ENCODE assay signal across 11 mouse cellular contexts in the genomic region with DNA sequence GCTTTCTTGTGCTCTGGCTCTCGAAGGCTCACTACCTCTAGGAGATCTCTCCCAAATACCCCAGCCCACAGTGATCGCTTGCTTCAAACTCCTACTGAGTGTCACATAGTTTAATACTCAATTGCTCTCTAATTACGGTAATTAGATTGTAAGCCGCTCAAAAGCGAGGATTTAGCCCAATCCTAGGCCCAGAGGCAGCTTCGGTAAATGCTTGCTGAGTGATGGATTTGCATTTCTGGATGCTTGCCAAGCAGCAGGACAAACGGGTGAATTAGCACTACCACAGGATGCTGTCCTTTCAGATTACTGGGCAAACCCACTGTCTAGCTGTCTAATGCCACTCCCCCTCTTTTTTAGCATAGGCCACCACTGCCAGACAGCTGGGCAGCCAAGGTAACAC. TPM values are rescaled to one million over a fixed set of nuclear protein-coding genes. Genes with fewer than 3 reads are reported as not detected.
DNase-seq lines count a peak whose midpoint lies in the region; ATAC-seq and TF ChIP-seq lines count a peak whose summit lies in the region.
"Had no signal": no experiment of that assay in that cellular context is flagged by ENCODE, and none has a peak within 500 bp of the region (broad histone marks: within the 10 kb centered on the region; RNA-seq: fewer than 3 reads in every experiment).

No protein-coding gene starts in this region.

- 48% methylated on average over 7 of the region's 7 CpGs for WGBS in limb, embryonic 11.5 days
- WGBS in limb, embryonic 10.5 days: 58% methylated on average over 7 of the region's 7 CpGs
- 35% methylated on average over 7 of the region's 7 CpGs for WGBS in embryonic facial prominence, embryonic 12.5 days
- 28% methylated on average over 7 of the region's 7 CpGs for WGBS in hindbrain, embryonic 14.5 days
- 12% methylated on average over 7 of the region's 7 CpGs for WGBS in neural tube, embryonic 14.5 days
- WGBS in heart, adult 2 months: 54% methylated on average over 7 of the region's 7 CpGs
- 61% methylated on average over 7 of the region's 7 CpGs for WGBS in liver, postnatal 0 days (ENCODE audit: insufficient replicate concordance)

- no peaks in the 10 kb centered on the region for H3K36me3 ChIP-seq in limb, embryonic 11.5 days (ENCODE audit: control insufficient read depth, insufficient read depth, low read length)
- H3K36me3 ChIP-seq in limb, embryonic 10.5 days: no peaks in the 10 kb centered on the region
- no peaks in the 10 kb centered on the region for H3K36me3 ChIP-seq in embryonic facial prominence, embryonic 12.5 days
- no peaks in the 10 kb centered on the region for H3K36me3 ChIP-seq in hindbrain, embryonic 14.5 days (replicated peaks; ENCODE audit: control insufficient read depth, insufficient read depth)
- no peaks in the 10 kb centered on the region for H3K36me3 ChIP-seq in neural tube, embryonic 14.5 days (ENCODE audit: control insufficient read depth, insufficient read depth, low read length)
- H3K36me3 ChIP-seq in heart, adult 2 months (ENCODE audit: control insufficient read depth, insufficient read depth, low read length): no peaks in the 10 kb centered on the region
- no peaks in the 10 kb centered on the region for H3K36me3 ChIP-seq in liver, postnatal 0 days (replicated peaks; ENCODE audit: insufficient read depth, low read length)

- H3K27me3 ChIP-seq in limb, embryonic 11.5 days (ENCODE audit: control insufficient read depth, insufficient read depth, low read length): no peaks in the 10 kb centered on the region
- no peaks in the 10 kb centered on the region; the same call in 1 of the 2 replicates for H3K27me3 ChIP-seq in limb, embryonic 10.5 days (ENCODE audit: low read depth, poor library complexity, severe bottlenecking)
- H3K27me3 ChIP-seq in embryonic facial prominence, embryonic 12.5 days: no peaks in the 10 kb centered on the region
- H3K27me3 ChIP-seq in hindbrain, embryonic 14.5 days (ENCODE audit: control insufficient read depth, insufficient read depth, low read length): no peaks in the 10 kb centered on the region
- H3K27me3 ChIP-seq in neural tube, embryonic 14.5 days (ENCODE audit: control insufficient read depth, insufficient read depth, low read length): no peaks in the 10 kb centered on the region
- no peaks in the 10 kb centered on the region for H3K27me3 ChIP-seq in heart, adult 2 months (ENCODE audit: control insufficient read depth, insufficient read depth, low read length)
- no peaks in the 10 kb centered on the region for H3K27me3 ChIP-seq in liver, postnatal 0 days (ENCODE audit: insufficient read depth, low read length)

- TF ChIP-seq EP300 in heart, adult 2 months (IDR thresholded peaks at IDR 0.05; ENCODE audit: insufficient read depth, low read depth, low read length): no peak
- no peak for TF ChIP-seq EP300 in liver, postnatal 0 days (IDR thresholded peaks at IDR 0.05; ENCODE audit: low read depth)

- no peak overlapping the region for H3K27ac ChIP-seq in limb, embryonic 11.5 days (replicated peaks; ENCODE audit: low read depth, low read length)
- no peak overlapping the region for H3K27ac ChIP-seq in limb, embryonic 10.5 days
- H3K27ac ChIP-seq in embryonic facial prominence, embryonic 12.5 days: no peak overlapping the region
- no peak overlapping the region for H3K27ac ChIP-seq in hindbrain, embryonic 14.5 days
- H3K27ac ChIP-seq in neural tube, embryonic 14.5 days (ENCODE audit: low read depth, low read length): no peak overlapping the region
- H3K27ac ChIP-seq in heart, adult 2 months: no peak overlapping the region
- no peak overlapping the region for H3K27ac ChIP-seq in liver, postnatal 0 days (ENCODE audit: low read depth)
- H3K27ac ChIP-seq: left cerebral cortex, adult 2 months had no signal

- no peak overlapping the region for H3K4me3 ChIP-seq in limb, embryonic 11.5 days (ENCODE audit: low read depth, low read length)
- no peak overlapping the region for H3K4me3 ChIP-seq in limb, embryonic 10.5 days
- H3K4me3 ChIP-seq in embryonic facial prominence, embryonic 12.5 days: no peak overlapping the region
- H3K4me3 ChIP-seq in hindbrain, embryonic 14.5 days (replicated peaks; ENCODE audit: low read length): no peak overlapping the region
- no peak overlapping the region for H3K4me3 ChIP-seq in neural tube, embryonic 14.5 days (ENCODE audit: low read depth, low read length)
- H3K4me3 ChIP-seq in heart, adult 2 months: no peak overlapping the region
- no peak overlapping the region for H3K4me3 ChIP-seq in liver, postnatal 0 days (ENCODE audit: low read depth, low read length)
- H3K4me3 ChIP-seq: left cerebral cortex, adult 2 months had no signal

- TF ChIP-seq CTCF in heart, adult 2 months (IDR thresholded peaks at IDR 0.05): no peak
- no peak for TF ChIP-seq CTCF in liver, postnatal 0 days (IDR thresholded peaks at IDR 0.05; ENCODE audit: low read depth)

- DNase-seq in limb, embryonic 11.5 days (ENCODE audit: low spot score): peak; percentile 21
- DNase-seq in limb, embryonic 10.5 days (ENCODE audit: low spot score): no peak
- peak; percentile 63 for DNase-seq in hindbrain, embryonic 14.5 days (ENCODE audit: low spot score)
- no peak for DNase-seq in ovary, postnatal 14 days (ENCODE audit: low spot score)
- DNase-seq in heart, adult 2 months: no peak
- DNase-seq in liver, postnatal 0 days: no peak
- DNase-seq: adrenal gland, postnatal 14 days; cerebellum, adult 9-10 months had no signal

- intact Hi-C loops in heart, adult 2 months (cut with DNase I): loop anchor here (10.0 kb wide), 2 partner anchors 515 to 825 kb away; no protein-coding TSS in a partner anchor

- no peak for TF ChIP-seq POLR2A in heart, adult 2 months (IDR thresholded peaks at IDR 0.05; ENCODE audit: insufficient read depth, low read depth, low read length)

- ATAC-seq in limb, embryonic 11.5 days (ENCODE audit: insufficient number of reproducible peaks, low FRiP score, low TSS enrichment, low read depth): no peak
- ATAC-seq in embryonic facial prominence, embryonic 12.5 days (ENCODE audit: insufficient number of reproducible peaks, insufficient read depth, low FRiP score, low TSS enrichment): peak; percentile 56; the same call in 1 of the 2 replicates
- ATAC-seq in hindbrain, embryonic 14.5 days (ENCODE audit: low FRiP score): peak; percentile 58; the same call in 1 of the 2 replicates
- peak; percentile 54; the same call in 1 of the 2 replicates for ATAC-seq in neural tube, embryonic 14.5 days (ENCODE audit: low read depth)
- no peak for ATAC-seq in liver, postnatal 0 days

- no peak overlapping the region for H3K4me2 ChIP-seq in limb, embryonic 11.5 days (ENCODE audit: low read depth, severe bottlenecking)
- H3K4me2 ChIP-seq in embryonic facial prominence, embryonic 12.5 days (replicated peaks): no peak overlapping the region
- no peak overlapping the region for H3K4me2 ChIP-seq in hindbrain, embryonic 14.5 days (replicated peaks)
- no peak overlapping the region for H3K4me2 ChIP-seq in neural tube, embryonic 14.5 days (ENCODE audit: low read depth, low read length)
- no peak overlapping the region for H3K4me2 ChIP-seq in liver, postnatal 0 days (ENCODE audit: low read depth, low read length)

- no peaks in the 10 kb centered on the region for H3K9me3 ChIP-seq in limb, embryonic 11.5 days (ENCODE audit: control insufficient read depth, low read length)
- no peaks in the 10 kb centered on the region for H3K9me3 ChIP-seq in limb, embryonic 10.5 days (replicated peaks)
- H3K9me3 ChIP-seq in embryonic facial prominence, embryonic 12.5 days: no peaks in the 10 kb centered on the region
- no peaks in the 10 kb centered on the region for H3K9me3 ChIP-seq in hindbrain, embryonic 14.5 days (ENCODE audit: control insufficient read depth, low read length)
- H3K9me3 ChIP-seq in neural tube, embryonic 14.5 days (ENCODE audit: control insufficient read depth, low read length): no peaks in the 10 kb centered on the region
- no peaks in the 10 kb centered on the region for H3K9me3 ChIP-seq in liver, postnatal 0 days (ENCODE audit: low read length)

- no peaks in the 10 kb centered on the region for H3K79me2 ChIP-seq in heart, adult 2 months (replicated peaks; ENCODE audit: control insufficient read depth, insufficient read depth, low read length)

- H3K4me1 ChIP-seq in limb, embryonic 11.5 days (ENCODE audit: control insufficient read depth, insufficient read depth, low read length): no peaks in the 10 kb centered on the region
- H3K4me1 ChIP-seq in limb, embryonic 10.5 days: peaks cover 3% of the 10 kb centered on the region; the same call in 1 of the 2 replicates
- H3K4me1 ChIP-seq in embryonic facial prominence, embryonic 12.5 days: peaks cover 6% of the 10 kb centered on the region; the same call in 1 of the 2 replicates
- 0 out of 2 replicates have a peak, but pooled peaks cover 2% of the 10 kb centered on the region for H3K4me1 ChIP-seq in hindbrain, embryonic 14.5 days (replicated peaks; ENCODE audit: control insufficient read depth, insufficient read depth, low read length)
- peaks cover 7% of the 10 kb centered on the region; the same call in 1 of the 2 replicates for H3K4me1 ChIP-seq in neural tube, embryonic 14.5 days (ENCODE audit: control insufficient read depth, insufficient read depth, low read length)
- H3K4me1 ChIP-seq in heart, adult 2 months (ENCODE audit: control insufficient read depth, insufficient read depth, low read length): no peaks in the 10 kb centered on the region
- peaks cover 5% of the 10 kb centered on the region; the same call in 1 of the 2 replicates for H3K4me1 ChIP-seq in liver, postnatal 0 days (ENCODE audit: insufficient read depth)

- H3K9ac ChIP-seq in limb, embryonic 11.5 days (ENCODE audit: low read length): no peak overlapping the region
- no peak overlapping the region for H3K9ac ChIP-seq in embryonic facial prominence, embryonic 12.5 days
- H3K9ac ChIP-seq in hindbrain, embryonic 14.5 days: no peak overlapping the region
- H3K9ac ChIP-seq in neural tube, embryonic 14.5 days (replicated peaks; ENCODE audit: low read depth, low read length): no peak overlapping the region
- no peak overlapping the region for H3K9ac ChIP-seq in heart, adult 2 months (ENCODE audit: low read depth, low read length)
- no peak overlapping the region for H3K9ac ChIP-seq in liver, postnatal 0 days (replicated peaks)

RNA-seq across cellular contexts. Expression of gene Pex3, which starts 16.9 kb away (rescaled TPM):
- polyA plus RNA-seq in limb, embryonic 11.5 days (2014; fragmentation: Nextera tagmentation; extraction: Ambion mirVana): 27.2 and 28.1 TPM in 2 replicates
- 16.5 and 18.7 TPM in 2 replicates for polyA plus RNA-seq in limb, embryonic 10.5 days (2016; fragmentation: Nextera tagmentation; extraction: Ambion mirVana)
- polyA plus RNA-seq in embryonic facial prominence, embryonic 12.5 days (2016; fragmentation: Nextera tagmentation; extraction: Ambion mirVana): 25.6 and 26.7 TPM in 2 replicates
- 30.8 and 32.1 TPM in 2 replicates for polyA plus RNA-seq in hindbrain, embryonic 14.5 days (2014; fragmentation: Nextera tagmentation; extraction: Ambion mirVana)
- 31.9 and 37.5 TPM in 2 replicates for polyA plus RNA-seq in neural tube, embryonic 14.5 days (2014; fragmentation: Nextera tagmentation; extraction: Ambion mirVana)
- 10 to 100 TPM; 16.6 to 19.0 TPM for total RNA-seq in heart, adult 2 months (2021)
- 11.5 and 22.6 TPM in 2 replicates for polyA plus RNA-seq in heart, adult 2 months (2012; rRNA removed)
- 13.6 and 14.5 TPM in 2 replicates for polyA plus RNA-seq in liver, postnatal 0 days (2015; fragmentation: Nextera tagmentation; extraction: Ambion mirVana)

RNA-seq across cellular contexts. Expression of gene Adat2, which starts 17.1 kb away (rescaled TPM):
- polyA plus RNA-seq in limb, embryonic 11.5 days (2014; fragmentation: Nextera tagmentation; extraction: Ambion mirVana): 4.3 and 4.9 TPM in 2 replicates
- polyA plus RNA-seq in limb, embryonic 10.5 days (2016; fragmentation: Nextera tagmentation; extraction: Ambion mirVana): 5.3 and 6.6 TPM in 2 replicates
- 4.1 and 5.1 TPM in 2 replicates for polyA plus RNA-seq in embryonic facial prominence, embryonic 12.5 days (2016; fragmentation: Nextera tagmentation; extraction: Ambion mirVana)
- polyA plus RNA-seq in hindbrain, embryonic 14.5 days (2014; fragmentation: Nextera tagmentation; extraction: Ambion mirVana): 2.3 and 2.5 TPM in 2 replicates
- polyA plus RNA-seq in neural tube, embryonic 14.5 days (2014; fragmentation: Nextera tagmentation; extraction: Ambion mirVana): 2.2 and 2.4 TPM in 2 replicates
- 1 to 10 TPM; 2.1 to 2.8 TPM for total RNA-seq in heart, adult 2 months (2021)
- polyA plus RNA-seq in heart, adult 2 months (2012; rRNA removed): 2.8 and 3.7 TPM in 2 replicates
- 2.1 and 2.9 TPM in 2 replicates for polyA plus RNA-seq in liver, postnatal 0 days (2015; fragmentation: Nextera tagmentation; extraction: Ambion mirVana)

Comparison
In these comparisons a context has a peak if more than half of its experiments do, and no peak if none do; other contexts are left out.
1. DNase-seq: peak in limb, embryonic 11.5 days (single experiment) and hindbrain, embryonic 14.5 days (single experiment); none in limb, embryonic 10.5 days (single experiment), ovary, postnatal 14 days (single experiment), heart, adult 2 months (0 of 2) and liver, postnatal 0 days (single experiment).
2. ATAC-seq: peak in embryonic facial prominence, embryonic 12.5 days (single experiment), hindbrain, embryonic 14.5 days (single experiment) and neural tube, embryonic 14.5 days (single experiment); none in limb, embryonic 11.5 days (single experiment) and liver, postnatal 0 days (single experiment).